Mouse (Mus musculus) midbrain, embryonic 15.5 days (tissue): ENCODE data around the gene Elmo2. TPM values are rescaled to one million over a fixed set of nuclear protein-coding genes. Genes with fewer than 3 reads are reported as not detected.

Source experiments
- ATAC-seq: fragments of 200-750 bp; cut with Nextera tagmentation; replicated peaks from 2 replicates; pipeline ENCODE4 v1.8.0; 2017; ENCODE audit warnings: moderate TSS enrichment
- H3K27ac ChIP-seq: fragments of 300-500 bp; sonication (generic); 2 replicates; pipeline ENCODE4 v1.5.1; 2015; ENCODE audit warnings: mild to moderate bottlenecking, inconsistent platforms
- H3K27me3 ChIP-seq: fragments of 300-500 bp; sonication (generic); replicated peaks from 2 replicates; pipeline ENCODE4 v1.6.1; 2015; ENCODE audit warnings: inconsistent platforms
- H3K36me3 ChIP-seq: fragments of 300-500 bp; sonication (generic); replicated peaks from 2 replicates; pipeline ENCODE4 v1.6.1; 2015; ENCODE audit warnings: inconsistent platforms
- H3K4me1 ChIP-seq: fragments of 300-500 bp; sonication (generic); 2 replicates; pipeline ENCODE4 v1.6.1; 2015; ENCODE audit warnings: inconsistent platforms
- H3K4me2 ChIP-seq: fragments of 300-500 bp; sonication (generic); 2 replicates; pipeline ENCODE4 v1.6.1; 2015; ENCODE audit warnings: inconsistent platforms, mild to moderate bottlenecking, moderate library complexity
- H3K4me3 ChIP-seq: fragments of 300-500 bp; sonication (generic); 2 replicates; pipeline ENCODE4 v1.5.1; 2015; ENCODE audit warnings: mild to moderate bottlenecking, inconsistent platforms
- H3K9ac ChIP-seq: fragments of 300-500 bp; sonication (generic); 2 replicates; pipeline ENCODE4 v1.6.1; 2015; ENCODE audit warnings: mild to moderate bottlenecking, inconsistent platforms
- H3K9me3 ChIP-seq: fragments of 300-500 bp; sonication (generic); 2 replicates; pipeline ENCODE4 v1.6.1; 2016; ENCODE audit warnings: inconsistent platforms
- WGBS: fragments of 180-500 bp; shearing (Covaris S2); methylation state at CpG from one replicate; pipeline ENCODE4 v1.1.7; 2015; ENCODE audit warnings: mixed read lengths; 5-methylcytosine and 5-hydroxymethylcytosine counted together
- polyA plus RNA-seq: library from polyadenylated mRNA; unstranded; fragments of >200 nt; fragmentation: Nextera tagmentation; extraction: Ambion mirVana; gene quantifications from 2 replicates; pipeline ENCODE4 v1.2.1, GENCODE M21; 2015

The Elmo2 gene
- polyA plus RNA-seq, 1 experiment from 2014 or later: 111 TPM

GRCm38 (mm10) chr2:165351828-165352513 lies 25.7 kb upstream of the Elmo2 start:
- Histone ChIP-seq H3K4me1 (no peaks in the 10 kb centered on the region), H3K27me3 (no peaks in the 10 kb centered on the region), H3K36me3 (peaks cover 23% of the 10 kb centered on the region), H3K27ac (no peak overlapping the region), H3K9ac (no peak overlapping the region), H3K9me3 (0 out of 2 replicates have a peak, but pooled peaks cover 20% of the 10 kb centered on the region), H3K4me3 (no peak overlapping the region), H3K4me2 (no peak overlapping the region)
- WGBS: 89% methylated on average over 20 of the region's 20 CpGs
- ATAC-seq: no peak

GRCm38 (mm10) chr2:165349466-165349865 lies 23.2 kb upstream of the Elmo2 start:
- H3K36me3 ChIP-seq: peaks cover 23% of the 10 kb centered on the region
- 20% methylated on average over 8 of the region's 8 CpGs for WGBS

GRCm38 (mm10) chr2:165346180-165346579 lies 19.9 kb upstream of the Elmo2 start:
- WGBS: 88% methylated on average over 5 of the region's 5 CpGs
- ATAC-seq: no peak
- H3K9me3 ChIP-seq: no peaks in the 10 kb centered on the region
- H3K9ac ChIP-seq: no peak overlapping the region
- no peak overlapping the region for H3K27ac ChIP-seq
- H3K4me2 ChIP-seq: no peak overlapping the region
- H3K27me3 ChIP-seq: no peaks in the 10 kb centered on the region
- H3K4me3 ChIP-seq: no peak overlapping the region
- 0 out of 2 replicates have a peak, but pooled peaks cover 3% of the 10 kb centered on the region for H3K4me1 ChIP-seq
- no peaks in the 10 kb centered on the region for H3K36me3 ChIP-seq

More at GRCm38 (mm10) chr2:165349466-165349865, 23.2 kb upstream of the Elmo2 start:
- Histone ChIP-seq H3K27ac (no peak overlapping the region), H3K4me1 (no peaks in the 10 kb centered on the region), H3K4me2 (no peak overlapping the region), H3K9me3 (0 out of 2 replicates have a peak, but pooled peaks cover 20% of the 10 kb centered on the region), H3K9ac (no peak overlapping the region), H3K27me3 (no peaks in the 10 kb centered on the region), H3K4me3 (no peak overlapping the region)
- ATAC-seq: peak; percentile 77; the same call in 1 of the 2 replicates

- no peaks in the 10 kb centered on the region for H3K9me3 ChIP-seq
- no peak overlapping the region for H3K4me2 ChIP-seq
- H3K9ac ChIP-seq: no peak overlapping the region
- 7% methylated on average over 3 of the region's 3 CpGs for WGBS
- 0 out of 2 replicates have a peak, but pooled peaks cover 5% of the 10 kb centered on the region for H3K4me1 ChIP-seq
- no peak for ATAC-seq
- no peaks in the 10 kb centered on the region for H3K27me3 ChIP-seq
- no peaks in the 10 kb centered on the region for H3K36me3 ChIP-seq
- no peak overlapping the region for H3K27ac ChIP-seq
- no peak overlapping the region for H3K4me3 ChIP-seq
Observed at GRCm38 (mm10) chr2:165337191-165337590, 10.9 kb upstream of the Elmo2 start.

- Histone ChIP-seq H3K4me1 (peaks cover 10% of the 10 kb centered on the region), H3K9ac (no peak overlapping the region), H3K4me3 (no peak overlapping the region), H3K4me2 (no peak overlapping the region), H3K27ac (no peak overlapping the region), H3K27me3 (no peaks in the 10 kb centered on the region), H3K9me3 (no peaks in the 10 kb centered on the region), H3K36me3 (no peaks in the 10 kb centered on the region)
- ATAC-seq: no peak
- WGBS: 45% methylated on average over 14 of the region's 14 CpGs
Observed at GRCm38 (mm10) chr2:165332610-165333210, 6.4 kb upstream of the Elmo2 start.

- ATAC-seq: no peak
- Histone ChIP-seq H3K4me1 (peaks cover 29% of the 10 kb centered on the region), H3K36me3 (no peaks in the 10 kb centered on the region), H3K27me3 (no peaks in the 10 kb centered on the region), H3K9ac (no peak overlapping the region), H3K27ac (no peak overlapping the region), H3K4me3 (no peak overlapping the region), H3K4me2 (no peak overlapping the region), H3K9me3 (no peaks in the 10 kb centered on the region)
- 70% methylated on average over 3 of the region's 3 CpGs for WGBS
Observed at GRCm38 (mm10) chr2:165329703-165330102, 3.4 kb upstream of the Elmo2 start.

- H3K4me2 ChIP-seq: no peak overlapping the region
Observed at GRCm38 (mm10) chr2:165328746-165329145, 2.5 kb upstream of the Elmo2 start.

GRCm38 (mm10) chr2:165327386-165327785 lies 1.1 kb upstream of the Elmo2 start:
- peak overlapping the region; percentile 94 for H3K27ac ChIP-seq
- 27% methylated on average over 7 of the region's 7 CpGs for WGBS
- H3K9ac ChIP-seq: peak overlapping the region; percentile 67

More at GRCm38 (mm10) chr2:165328746-165329145, 2.5 kb upstream of the Elmo2 start:
- Histone ChIP-seq H3K9me3 (no peaks in the 10 kb centered on the region), H3K9ac (no peak overlapping the region), H3K4me3 (no peak overlapping the region), H3K27ac (no peak overlapping the region), H3K4me1 (peaks cover 38% of the 10 kb centered on the region), H3K36me3 (no peaks in the 10 kb centered on the region), H3K27me3 (no peaks in the 10 kb centered on the region)
- WGBS: 83% methylated on average over 5 of the region's 5 CpGs
- no peak for ATAC-seq

GRCm38 (mm10) chr2:165325521-165326303 lies 567 bp downstream of the Elmo2 start:
- no peaks in the 10 kb centered on the region for H3K9me3 ChIP-seq
- no peaks in the 10 kb centered on the region for H3K36me3 ChIP-seq
- WGBS: under 1% methylated on average over 30 of the region's 30 CpGs
- H3K4me3 ChIP-seq: peak overlapping the region; percentile 89
- peak; percentile 46 for ATAC-seq
- H3K4me2 ChIP-seq: peak overlapping the region; percentile 85
- no peaks in the 10 kb centered on the region for H3K27me3 ChIP-seq
- peak overlapping the region; percentile 94 for H3K27ac ChIP-seq
- H3K9ac ChIP-seq: peak overlapping the region; percentile 90
- peaks cover 54% of the 10 kb centered on the region for H3K4me1 ChIP-seq

More at GRCm38 (mm10) chr2:165327386-165327785, 1.1 kb upstream of the Elmo2 start:
- no peak for ATAC-seq
- H3K4me1 ChIP-seq: peaks cover 39% of the 10 kb centered on the region
- H3K9me3 ChIP-seq: no peaks in the 10 kb centered on the region
- peak overlapping the region; percentile 89 for H3K4me3 ChIP-seq
- H3K4me2 ChIP-seq: peak overlapping the region; percentile 85
- H3K27me3 ChIP-seq: no peaks in the 10 kb centered on the region
- no peaks in the 10 kb centered on the region for H3K36me3 ChIP-seq

- H3K4me2 ChIP-seq: peak overlapping the region; percentile 85
- H3K9ac ChIP-seq: no peak overlapping the region; the same call in 1 of the 2 replicates
- no peak overlapping the region for H3K27ac ChIP-seq
- peaks cover 69% of the 10 kb centered on the region for H3K4me1 ChIP-seq
- 46% methylated on average over 5 of the region's 5 CpGs for WGBS
- H3K36me3 ChIP-seq: no peaks in the 10 kb centered on the region
- H3K9me3 ChIP-seq: no peaks in the 10 kb centered on the region
- ATAC-seq: no peak
- H3K27me3 ChIP-seq: no peaks in the 10 kb centered on the region
- H3K4me3 ChIP-seq: no peak overlapping the region
Observed at GRCm38 (mm10) chr2:165323928-165324327, 2.4 kb downstream of the Elmo2 start.

- H3K9me3 ChIP-seq: no peaks in the 10 kb centered on the region
- 65% methylated on average over 5 of the region's 5 CpGs for WGBS
- H3K27me3 ChIP-seq: no peaks in the 10 kb centered on the region
- no peak for ATAC-seq
- no peaks in the 10 kb centered on the region for H3K36me3 ChIP-seq
- no peak overlapping the region for H3K27ac ChIP-seq
- H3K4me3 ChIP-seq: no peak overlapping the region
- H3K4me2 ChIP-seq: 0 out of 2 replicates have a peak overlapping the region, but pooled peaks have one; percentile 85
- H3K9ac ChIP-seq: no peak overlapping the region; the same call in 1 of the 2 replicates
- H3K4me1 ChIP-seq: peaks cover 73% of the 10 kb centered on the region
Observed at GRCm38 (mm10) chr2:165323484-165323883, 2.8 kb downstream of the Elmo2 start.
